Mouse (Mus musculus) liver, embryonic 13.5 days (tissue): ENCODE measurements around the gene Trappc6a. TPM values are rescaled to one million over a fixed set of nuclear protein-coding genes. Genes with fewer than 3 reads are reported as not detected.
A peak's percentile ranks its signal among the peaks of the same experiment; 100 is the strongest.

ENCODE experiments used
- ATAC-seq: fragments of 200-750 bp; cut with Nextera tagmentation; 2 replicates; pipeline ENCODE4 v1.8.0; 2017; ENCODE audit warnings: low read depth, mild to moderate bottlenecking, moderate number of reproducible peaks, moderate library complexity
- DNase-seq: peaks from one replicate; pipeline ENCODE4 v3.0.0; 2022
- H3K27ac ChIP-seq: fragments of 300-500 bp; sonication (generic); 2 replicates; pipeline ENCODE4 v1.5.1; 2015; ENCODE audit warnings: moderate library complexity, mild to moderate bottlenecking, inconsistent platforms
- H3K27me3 ChIP-seq: fragments of 300-500 bp; sonication (generic); 2 replicates; pipeline ENCODE4 v1.6.1; 2015; ENCODE audit warnings: mild to moderate bottlenecking, inconsistent platforms
- H3K36me3 ChIP-seq: fragments of 300-500 bp; sonication (generic); 2 replicates; pipeline ENCODE4 v1.6.1; 2015; ENCODE audit warnings: mild to moderate bottlenecking, inconsistent platforms
- H3K4me1 ChIP-seq: fragments of 300-500 bp; sonication (generic); replicated peaks from 2 replicates; pipeline ENCODE4 v1.6.1; 2015; ENCODE audit warnings: inconsistent platforms
- H3K4me2 ChIP-seq: fragments of 300-500 bp; sonication (generic); 2 replicates; pipeline ENCODE4 v1.6.1; 2015; ENCODE audit warnings: inconsistent platforms, mild to moderate bottlenecking, moderate library complexity
- H3K4me3 ChIP-seq: fragments of 300-500 bp; sonication (generic); replicated peaks from 2 replicates; pipeline ENCODE4 v1.5.1; 2015; ENCODE audit warnings: mild to moderate bottlenecking, inconsistent platforms
- H3K9ac ChIP-seq: fragments of 300-500 bp; sonication (generic); 2 replicates; pipeline ENCODE4 v1.6.1; 2015; ENCODE audit warnings: mild to moderate bottlenecking, inconsistent platforms
- H3K9me3 ChIP-seq: fragments of 300-500 bp; sonication (generic); replicated peaks from 2 replicates; pipeline ENCODE4 v1.6.1; 2016; ENCODE audit warnings: inconsistent platforms
- WGBS: fragments of 180-500 bp; shearing (Covaris S2); methylation state at CpG from one replicate; pipeline ENCODE4 v1.1.7; 2015; ENCODE audit not compliant: insufficient replicate concordance; 5-methylcytosine and 5-hydroxymethylcytosine counted together
- polyA plus RNA-seq: library from polyadenylated mRNA; unstranded; fragments of >200 nt; fragmentation: Nextera tagmentation; extraction: Ambion mirVana; gene quantifications from 2 replicates; pipeline ENCODE4 v1.2.1, GENCODE M21; 2015

The Trappc6a gene
- polyA plus RNA-seq, 1 experiment from 2014 or later, result 45.2 TPM

DNA sequence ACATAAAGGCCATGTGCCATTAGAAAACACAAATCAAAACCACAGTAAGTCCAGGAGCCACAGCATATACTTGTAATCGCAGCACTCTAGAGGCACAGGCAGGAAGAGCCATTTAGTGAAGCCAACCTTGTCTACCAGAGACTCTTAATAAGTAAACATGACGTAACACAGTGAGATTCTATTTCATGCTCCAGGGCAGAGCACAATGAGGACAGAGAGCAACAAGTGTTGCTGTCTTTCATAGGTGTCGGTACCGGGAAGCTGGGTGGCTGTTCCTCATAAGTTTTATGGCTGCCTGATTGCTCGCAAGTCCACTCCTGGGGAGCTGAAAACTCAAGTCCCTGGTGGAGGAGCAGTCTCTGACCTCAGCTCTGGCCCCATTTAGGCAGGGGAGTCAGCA lies 43.4 kb downstream of the Trappc6a start:
- H3K27ac ChIP-seq, result no peak overlapping the region
- WGBS, result 85% methylated on average over 5 of the region's 5 CpGs

DNA sequence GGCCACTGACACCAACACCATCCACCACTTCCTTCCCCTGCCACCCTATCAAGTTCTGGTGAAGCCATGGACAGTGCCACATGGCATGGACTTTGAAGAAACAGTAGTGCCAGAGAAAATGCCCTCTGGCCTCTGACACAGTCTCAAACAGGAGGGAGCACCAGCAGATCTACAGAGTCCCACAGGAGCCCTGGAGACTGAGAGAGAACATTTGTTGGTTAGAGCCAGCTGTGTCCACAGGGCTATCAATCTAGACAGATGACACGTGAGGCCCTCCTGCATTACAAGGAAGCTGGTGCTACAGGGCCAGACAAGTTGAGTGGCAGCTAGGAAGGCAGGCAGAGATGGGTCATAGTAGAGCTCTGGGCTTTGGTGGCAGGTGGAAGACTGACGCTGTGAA lies 44.2 kb downstream of the Trappc6a start:
- Histone ChIP-seq H3K27ac (no peak overlapping the region; the same call in 1 of the 2 replicates), H3K27me3 (no peaks in the 10 kb centered on the region), H3K9ac (peak overlapping the region; percentile 5; the same call in 1 of the 2 replicates), H3K4me2 (no peak overlapping the region), H3K4me3 (no peak overlapping the region), H3K36me3 (peaks cover 68% of the 10 kb centered on the region), H3K4me1 (peaks cover 69% of the 10 kb centered on the region), H3K9me3 (no peaks in the 10 kb centered on the region)
- WGBS, result 40% methylated on average over 2 of the region's 2 CpGs
- ATAC-seq (no peak), DNase-seq (no peak)

More for the DNA sequence above, 43.4 kb downstream of the Trappc6a start:
- H3K4me2 ChIP-seq, result no peak overlapping the region
- no peak overlapping the region for H3K4me3 ChIP-seq
- peaks cover 60% of the 10 kb centered on the region for H3K36me3 ChIP-seq
- DNase-seq (no peak), ATAC-seq (no peak)
- no peaks in the 10 kb centered on the region for H3K9me3 ChIP-seq
- no peaks in the 10 kb centered on the region for H3K27me3 ChIP-seq
- peaks cover 69% of the 10 kb centered on the region for H3K4me1 ChIP-seq
- H3K9ac ChIP-seq, result no peak overlapping the region

- Histone ChIP-seq H3K4me2 (no peak overlapping the region), H3K4me3 (no peak overlapping the region), H3K9me3 (no peaks in the 10 kb centered on the region), H3K36me3 (peaks cover 76% of the 10 kb centered on the region), H3K4me1 (peaks cover 70% of the 10 kb centered on the region), H3K27me3 (no peaks in the 10 kb centered on the region), H3K9ac (no peak overlapping the region), H3K27ac (no peak overlapping the region)
- WGBS, result 96% methylated on average over 1 of the region's 1 CpGs
- ATAC-seq (no peak), DNase-seq (no peak)
These were observed 46.0 kb downstream of the Trappc6a start for GRCm38 (mm10) chr7:19554168-19554567.

DNA sequence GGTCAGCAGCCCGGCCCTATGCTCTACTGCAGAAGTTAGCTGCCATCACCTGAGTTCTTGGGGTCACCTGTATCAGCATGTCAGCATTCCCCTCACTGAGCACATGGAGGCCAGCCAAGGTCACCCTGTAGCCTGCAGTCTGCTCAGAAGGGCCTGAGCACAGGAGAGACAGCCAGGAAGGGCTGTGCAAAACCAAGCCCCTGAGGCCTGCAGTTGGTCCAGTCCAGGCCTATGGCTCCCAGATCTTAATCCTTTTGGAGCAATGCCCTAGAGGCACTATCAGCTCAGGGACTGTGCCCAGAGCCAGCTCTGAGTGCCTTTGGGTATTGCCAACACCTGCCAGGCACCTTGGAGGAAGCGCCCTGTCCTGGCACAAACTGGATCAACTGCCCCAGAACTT lies 48.9 kb downstream of the Trappc6a start:
- DNase-seq (no peak), ATAC-seq (no peak)
- H3K27me3 ChIP-seq, result no peaks in the 10 kb centered on the region
- H3K4me3 ChIP-seq, result no peak overlapping the region
- no peaks in the 10 kb centered on the region for H3K9me3 ChIP-seq
- WGBS, result 94% methylated on average over 2 of the region's 2 CpGs
- H3K4me2 ChIP-seq, result no peak overlapping the region
- H3K36me3 ChIP-seq, result peaks cover 73% of the 10 kb centered on the region
- peaks cover 73% of the 10 kb centered on the region for H3K4me1 ChIP-seq
- peak overlapping the region; percentile 17; the same call in 1 of the 2 replicates for H3K9ac ChIP-seq
- no peak overlapping the region for H3K27ac ChIP-seq

DNA sequence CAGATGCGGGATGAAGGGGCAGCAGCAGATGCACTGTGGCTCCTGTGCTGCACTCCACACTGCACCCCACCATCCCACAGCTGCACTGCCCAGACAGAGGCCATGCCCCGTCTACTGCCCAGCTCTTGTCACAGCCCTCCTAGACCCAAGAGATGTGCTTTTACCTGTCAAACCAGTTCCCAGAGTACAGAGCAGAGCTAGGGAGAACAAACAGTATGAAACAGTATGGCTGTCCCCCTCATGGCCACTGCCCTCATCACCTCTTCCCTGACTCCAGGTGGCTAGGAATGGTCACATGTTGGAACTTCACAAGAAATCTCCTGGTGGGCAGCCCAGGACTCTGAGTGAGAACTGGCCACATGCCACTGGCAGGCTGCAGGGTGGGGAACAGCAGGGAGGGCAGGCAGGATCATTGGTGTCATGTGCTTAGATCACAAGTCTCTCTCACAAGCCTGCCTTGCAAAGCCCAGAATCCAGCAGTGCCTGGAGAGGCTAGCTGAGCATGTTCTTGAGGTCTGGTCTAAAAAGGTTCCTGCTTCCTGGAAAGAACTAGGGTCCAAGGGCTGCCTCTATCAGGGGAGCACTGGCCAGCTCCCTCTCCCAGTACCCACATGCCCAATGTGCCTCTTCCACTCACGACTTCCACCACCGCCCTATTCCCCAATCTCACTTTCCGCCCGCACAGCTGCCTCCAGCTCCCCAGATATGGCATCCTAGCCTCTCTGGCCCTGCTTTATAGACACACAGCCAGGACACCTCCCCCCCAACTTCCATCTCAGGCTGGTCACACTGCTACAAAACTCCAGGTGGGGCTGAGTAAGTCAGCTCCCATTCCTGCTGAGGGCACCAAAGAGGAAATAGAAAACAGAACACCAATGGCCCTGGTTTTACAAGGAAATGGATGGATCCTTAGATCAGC lies 50.0 kb downstream of the Trappc6a start:
- Histone ChIP-seq H3K36me3 (peaks cover 61% of the 10 kb centered on the region), H3K4me3 (peak overlapping the region; percentile 100), H3K9ac (peak overlapping the region; percentile 99), H3K27ac (peak overlapping the region; percentile 79), H3K27me3 (no peaks in the 10 kb centered on the region), H3K4me1 (peaks cover 69% of the 10 kb centered on the region), H3K9me3 (no peaks in the 10 kb centered on the region), H3K4me2 (peak overlapping the region; percentile 81)
- DNase-seq (no peak), ATAC-seq (peak; percentile 43)
- WGBS, result 65% methylated on average over 6 of the region's 6 CpGs

DNA sequence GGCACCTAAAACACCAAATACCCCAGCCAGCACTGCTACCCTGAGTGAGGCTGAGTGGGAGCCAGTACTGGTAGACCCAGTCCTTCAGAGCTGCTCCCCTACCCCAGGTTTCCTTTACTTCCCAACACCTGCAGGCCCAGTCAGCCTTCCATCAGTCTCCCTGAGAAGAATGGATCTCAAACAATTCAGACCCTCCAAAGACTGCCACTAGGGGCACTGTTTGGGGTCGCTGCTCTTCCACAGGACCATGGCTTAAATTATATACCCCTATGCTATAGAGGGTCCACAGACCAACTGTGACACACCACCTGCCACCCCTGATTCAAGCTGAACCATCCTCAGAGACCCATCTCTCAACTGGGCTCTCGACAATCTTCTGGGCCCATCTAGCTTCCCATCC lies 50.8 kb downstream of the Trappc6a start:
- H3K4me1 ChIP-seq, result peaks cover 73% of the 10 kb centered on the region
- peak overlapping the region; percentile 100 for H3K4me3 ChIP-seq
- peak overlapping the region; percentile 99 for H3K9ac ChIP-seq
- peaks cover 54% of the 10 kb centered on the region for H3K36me3 ChIP-seq
- ATAC-seq (no peak), DNase-seq (no peak)
- 54% methylated on average over 2 of the region's 2 CpGs for WGBS
- H3K4me2 ChIP-seq, result peak overlapping the region; percentile 81
- H3K27ac ChIP-seq, result peak overlapping the region; percentile 79
- no peaks in the 10 kb centered on the region for H3K9me3 ChIP-seq
- no peaks in the 10 kb centered on the region for H3K27me3 ChIP-seq

DNA sequence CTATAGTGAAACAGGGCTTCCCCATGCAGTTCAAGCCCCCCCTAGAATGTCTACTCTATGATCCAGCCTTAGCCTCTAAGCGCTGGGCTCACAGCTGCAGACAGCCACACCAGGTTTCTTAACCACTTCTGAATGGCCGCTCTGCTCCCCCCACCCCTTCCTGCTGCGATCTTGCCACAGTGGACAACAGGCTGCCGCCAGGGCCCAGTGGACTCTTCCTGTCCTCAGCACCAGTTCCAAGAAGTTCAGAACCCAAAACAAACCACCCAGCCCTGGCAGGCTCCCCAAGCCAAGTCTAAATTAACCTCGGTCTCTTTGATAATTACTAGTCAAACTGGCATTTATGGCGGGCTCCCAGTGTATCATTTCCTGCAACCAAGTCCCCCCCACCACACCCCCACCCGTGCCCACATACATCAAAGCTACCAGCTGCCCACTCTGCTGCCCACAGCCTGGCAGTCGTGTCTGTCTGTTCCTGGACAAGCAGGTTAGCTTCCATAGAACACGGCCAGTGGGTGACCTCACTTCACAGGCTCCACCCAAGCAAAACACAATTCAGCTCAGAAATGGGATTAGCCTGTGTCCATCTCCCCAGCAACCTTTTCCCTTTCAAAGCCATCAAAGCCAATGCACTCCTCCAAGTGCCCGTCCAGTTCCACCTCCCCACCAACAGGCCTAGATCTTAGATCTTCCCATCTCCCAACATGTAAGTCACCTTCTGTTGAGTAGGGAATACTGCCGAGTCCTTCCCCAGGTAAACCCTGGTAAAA lies 52.5 kb downstream of the Trappc6a start:
- peak overlapping the region; percentile 100 for H3K4me3 ChIP-seq
- peak overlapping the region; percentile 99 for H3K9ac ChIP-seq
- 0 out of 2 replicates have a peak, but pooled peaks cover 5% of the 10 kb centered on the region for H3K9me3 ChIP-seq
- 6% methylated on average over 11 of the region's 11 CpGs for WGBS
- peak overlapping the region; percentile 81 for H3K4me2 ChIP-seq
- H3K36me3 ChIP-seq, result peaks cover 54% of the 10 kb centered on the region
- ATAC-seq (no peak), DNase-seq (no peak)
- peak overlapping the region; percentile 98 for H3K27ac ChIP-seq
- H3K4me1 ChIP-seq, result peaks cover 80% of the 10 kb centered on the region
- H3K27me3 ChIP-seq, result no peaks in the 10 kb centered on the region

GRCm38 (mm10) chr7:19561431-19561764 lies 53.2 kb downstream of the Trappc6a start:
- under 1% methylated on average over 11 of the region's 11 CpGs for WGBS
- H3K36me3 ChIP-seq, result peaks cover 51% of the 10 kb centered on the region

DNA sequence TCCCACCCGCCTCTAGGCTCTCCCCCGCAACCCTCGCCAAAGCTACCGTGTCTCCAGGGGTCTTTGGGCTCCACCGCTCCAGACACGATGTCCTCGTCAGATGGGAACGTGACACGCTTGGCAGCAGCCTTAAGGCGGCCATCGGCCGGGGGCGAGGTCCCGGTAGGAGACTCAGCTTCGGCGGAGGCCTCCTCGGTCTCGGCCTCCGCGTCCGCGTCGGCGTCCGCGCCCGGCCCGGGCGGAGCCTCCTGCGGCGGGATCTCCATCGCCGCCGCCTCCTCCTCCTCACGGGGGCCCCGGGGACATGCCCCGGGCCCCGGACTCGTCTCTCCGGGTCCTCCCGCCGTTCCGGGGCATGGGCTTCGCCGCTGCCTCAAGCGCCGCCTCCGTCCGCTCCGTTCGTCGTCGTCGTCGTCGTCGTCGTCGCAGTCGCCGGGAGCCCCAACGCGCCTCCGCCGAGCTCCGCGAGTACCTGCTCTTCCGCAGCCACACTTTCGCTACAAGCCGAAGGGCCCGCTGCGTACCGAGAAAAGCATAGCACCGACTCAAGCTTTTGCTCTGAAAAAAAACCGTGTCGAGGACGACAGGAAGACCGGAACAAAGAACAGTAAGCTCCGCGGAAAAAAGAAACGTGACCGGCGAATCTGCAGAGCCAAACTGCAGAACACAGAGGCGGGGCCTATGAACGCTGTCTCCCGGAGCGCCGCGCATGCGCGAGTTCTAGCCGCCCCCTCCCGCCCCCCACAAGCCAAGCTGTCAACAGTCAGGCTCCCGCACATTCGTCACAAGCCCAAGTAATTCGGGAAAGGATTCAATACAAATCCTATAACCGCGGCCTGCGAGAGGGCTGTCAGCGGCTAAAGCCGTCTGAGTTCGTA lies 53.8 kb downstream of the Trappc6a start:
- under 1% methylated on average over 102 of the region's 102 CpGs for WGBS
- peaks cover 77% of the 10 kb centered on the region for H3K4me1 ChIP-seq
- DNase-seq, result peak; percentile 81

More at GRCm38 (mm10) chr7:19561431-19561764, 53.2 kb downstream of the Trappc6a start:
- H3K4me3 ChIP-seq, result peak overlapping the region; percentile 100
- H3K27ac ChIP-seq, result peak overlapping the region; percentile 98
- H3K9me3 ChIP-seq, result 0 out of 2 replicates have a peak, but pooled peaks cover 5% of the 10 kb centered on the region
- no peaks in the 10 kb centered on the region for H3K27me3 ChIP-seq
- ATAC-seq (no peak), DNase-seq (no peak)
- peaks cover 83% of the 10 kb centered on the region for H3K4me1 ChIP-seq
- H3K9ac ChIP-seq, result peak overlapping the region; percentile 99
- H3K4me2 ChIP-seq, result peak overlapping the region; percentile 81

GRCm38 (mm10) chr7:19562643-19563410 lies 54.6 kb downstream of the Trappc6a start, which contains the start of gene Ppp1r37:
Ppp1r37 (minus strand) TSS chr7:19563076.
- Histone ChIP-seq H3K4me2 (peak within 1 kb of the TSS; percentile 81), H3K27ac (peak within 1 kb of the TSS; percentile 98), H3K4me3 (peak within 1 kb of the TSS; percentile 100), H3K4me1 (peaks cover 69% of the 10 kb centered on the region), H3K9ac (peak within 1 kb of the TSS; percentile 99), H3K27me3 (no peaks in the 10 kb centered on the region), H3K9me3 (0 out of 2 replicates have a peak, but pooled peaks cover 5% of the 10 kb centered on the region), H3K36me3 (peaks cover 49% of the 10 kb centered on the region)
- DNase-seq (no peak), ATAC-seq (no peak)
- 5% methylated on average over 19 of the region's 19 CpGs for WGBS

More for the DNA sequence above, 53.8 kb downstream of the Trappc6a start:
- peak; percentile 74 for ATAC-seq
- H3K9me3 ChIP-seq, result 0 out of 2 replicates have a peak, but pooled peaks cover 5% of the 10 kb centered on the region
- peak overlapping the region; percentile 98 for H3K27ac ChIP-seq
- peak overlapping the region; percentile 81 for H3K4me2 ChIP-seq
- H3K9ac ChIP-seq, result peak overlapping the region; percentile 99
- no peaks in the 10 kb centered on the region for H3K27me3 ChIP-seq
- peak overlapping the region; percentile 100 for H3K4me3 ChIP-seq
- peaks cover 50% of the 10 kb centered on the region for H3K36me3 ChIP-seq
